Mouse (Mus musculus) layer of hippocampus, postnatal 25 days (tissue): ENCODE measurements around the gene Kdm1b. TPM values are rescaled to one million over a fixed set of nuclear protein-coding genes. Genes with fewer than 3 reads are reported as not detected.
A peak's percentile ranks its signal among the peaks of the same experiment; 100 is the strongest.

Experiments used
- DNase-seq, 2 experiments: peaks; one replicate each; pipeline ENCODE4 v3.0.0; 2022; ENCODE audit warnings: mixed read lengths in 2 of 2, low spot score in 1 of 2; ENCODE audit errors: extremely low spot score in 1 of 2
- total RNA-seq, 2 experiments: library from RNA; stranded (reverse); gene quantifications; 2 replicates each; pipeline ENCODE4 v1.2.3; 2021

Kdm1b gene
- total RNA-seq, 2 experiments from 2014 or later: 7.8 to 8.2 TPM

DNA sequence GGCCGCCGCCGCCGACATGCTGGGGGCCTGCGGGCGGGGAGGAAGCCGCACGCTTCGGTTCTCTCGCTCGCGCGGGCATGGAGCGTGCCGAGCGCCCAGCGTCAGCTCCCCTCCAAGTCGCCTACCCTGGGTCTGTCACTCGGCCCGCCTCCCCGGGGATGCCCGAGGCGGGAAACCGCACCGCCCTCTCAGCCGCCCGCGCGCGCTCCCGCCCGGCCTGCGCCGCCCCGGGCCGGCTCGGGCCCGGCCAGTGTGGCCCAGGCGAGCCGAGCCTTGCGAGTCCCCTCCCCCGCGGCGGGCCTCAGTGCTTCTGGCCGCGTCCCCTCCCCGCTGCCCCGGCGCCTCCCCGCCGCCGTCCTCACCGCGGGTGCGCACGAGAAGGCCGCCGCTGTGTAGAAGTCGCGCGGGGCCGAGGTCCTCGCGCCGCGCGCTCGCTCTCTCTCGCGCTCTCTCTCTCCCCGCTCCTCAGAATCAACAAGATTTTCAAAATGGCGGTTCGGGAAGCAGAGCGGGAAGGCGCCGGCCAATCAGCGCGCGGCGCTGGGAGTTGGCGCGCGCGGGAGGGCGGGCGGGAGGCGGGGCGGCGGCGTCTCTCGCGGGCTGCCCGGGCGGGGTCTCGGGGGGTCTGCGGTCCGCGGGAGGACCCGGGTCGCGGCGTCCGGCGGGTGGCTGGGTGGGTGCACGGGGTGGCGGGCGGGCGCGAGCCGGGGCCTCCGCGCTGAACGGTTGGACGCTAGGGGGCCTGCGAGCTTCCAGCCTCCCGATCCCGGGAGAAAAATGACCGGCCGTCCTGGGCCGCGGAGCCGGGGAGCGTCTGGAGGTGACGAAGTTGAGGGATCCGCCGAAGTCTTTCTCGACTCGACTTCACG is 62.6 kb downstream of the Kdm1b start, which contains the start of gene Dek:
TSS of gene Dek (minus strand) at position 491 of the 869 bp plus-strand sequence.
- peak; percentile 64 to 81 for DNase-seq

DNA sequence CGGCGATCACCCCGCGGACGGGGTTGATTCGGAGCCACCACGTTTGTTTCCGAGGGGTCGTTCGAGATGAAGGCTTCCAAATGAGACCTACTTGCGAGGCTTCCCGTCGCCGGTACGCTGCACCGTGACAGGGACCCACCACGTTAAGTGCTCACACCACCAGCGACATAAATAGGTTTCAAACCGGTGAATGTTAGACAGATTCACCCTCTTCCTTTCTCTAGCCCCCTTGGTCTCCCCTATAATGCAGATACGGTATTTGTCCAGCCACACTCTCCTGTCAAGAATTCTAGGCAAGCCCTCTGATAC is 63.2 kb downstream of the Kdm1b start:
- DNase-seq: no peak

DNA sequence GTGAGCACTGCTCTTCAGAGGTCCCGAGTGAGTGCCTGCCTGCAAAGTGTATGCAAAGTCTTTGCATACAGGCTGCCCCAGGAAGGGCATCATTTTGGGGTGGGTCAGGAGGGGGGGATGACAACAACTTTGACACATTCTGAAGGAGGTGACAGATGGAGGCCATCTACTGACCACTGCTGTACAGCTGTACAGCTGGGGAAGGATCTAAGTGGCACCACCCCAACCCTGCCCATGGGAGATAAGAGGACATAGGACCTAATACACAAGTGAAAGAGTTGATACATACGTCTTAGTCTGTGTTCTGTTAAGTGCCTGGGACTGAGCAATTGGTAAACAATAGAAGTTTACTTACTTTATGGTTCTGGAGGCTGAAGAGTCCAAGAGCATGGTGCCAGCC is 65.9 kb downstream of the Kdm1b start:
- DNase-seq: no peak

DNA sequence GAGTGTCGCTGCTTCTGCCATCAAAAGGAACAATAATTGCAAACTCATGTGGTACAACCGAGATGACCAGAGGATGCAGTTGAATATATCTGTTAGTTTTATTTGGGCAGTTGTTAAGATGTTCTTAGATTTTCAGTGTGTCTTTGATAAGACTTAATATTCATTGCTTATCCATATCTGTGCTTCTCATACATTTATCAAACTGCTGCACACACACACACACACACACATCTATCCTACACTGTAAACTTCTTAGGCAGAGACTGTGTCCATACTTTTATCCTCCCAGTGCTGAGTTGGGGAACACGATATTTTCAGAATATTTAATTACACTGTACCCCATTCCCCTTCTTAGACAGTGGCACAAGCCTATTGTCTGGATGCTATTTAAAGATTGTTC is 67.9 kb downstream of the Kdm1b start:
- no peak for DNase-seq

DNA sequence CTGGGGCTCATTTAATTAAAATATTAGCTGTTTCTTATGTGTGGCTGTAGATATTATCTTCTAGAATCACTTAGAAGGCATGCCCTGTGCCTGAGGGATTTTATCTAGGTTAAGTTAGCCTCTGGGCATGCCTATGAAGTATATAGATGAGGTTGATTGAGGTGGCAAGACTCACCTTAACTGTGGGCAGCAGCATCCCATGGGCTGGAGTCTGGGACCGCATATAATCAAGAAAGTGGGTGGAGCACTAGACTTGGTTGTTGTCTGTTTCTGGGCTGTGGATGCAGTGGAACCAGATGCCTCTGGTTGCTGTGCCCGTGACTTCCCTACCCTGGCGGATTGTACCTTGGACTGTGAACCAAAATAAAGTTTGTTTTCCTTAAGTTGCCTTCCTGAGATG is 68.8 kb downstream of the Kdm1b start:
- DNase-seq: no peak

DNA sequence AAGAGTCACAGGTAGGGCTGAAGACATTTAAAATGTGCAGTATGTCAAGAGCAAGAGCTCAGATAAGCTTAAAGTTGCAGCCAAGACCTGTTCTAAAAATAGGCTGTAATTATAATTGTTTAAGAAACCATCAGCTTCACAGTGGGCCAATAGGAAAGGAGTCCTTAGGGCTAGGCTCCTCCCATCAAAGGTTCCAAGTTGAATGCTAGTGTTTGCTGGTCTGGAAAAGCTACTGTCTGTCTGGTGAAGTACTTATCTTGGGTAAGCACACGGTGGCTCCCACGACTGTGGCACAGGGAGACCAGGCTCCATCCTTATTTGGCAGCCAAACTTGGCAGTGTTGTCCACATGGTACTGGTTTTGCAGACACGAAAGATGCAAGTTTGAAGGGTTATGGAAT is 69.6 kb downstream of the Kdm1b start:
- no peak for DNase-seq

DNA sequence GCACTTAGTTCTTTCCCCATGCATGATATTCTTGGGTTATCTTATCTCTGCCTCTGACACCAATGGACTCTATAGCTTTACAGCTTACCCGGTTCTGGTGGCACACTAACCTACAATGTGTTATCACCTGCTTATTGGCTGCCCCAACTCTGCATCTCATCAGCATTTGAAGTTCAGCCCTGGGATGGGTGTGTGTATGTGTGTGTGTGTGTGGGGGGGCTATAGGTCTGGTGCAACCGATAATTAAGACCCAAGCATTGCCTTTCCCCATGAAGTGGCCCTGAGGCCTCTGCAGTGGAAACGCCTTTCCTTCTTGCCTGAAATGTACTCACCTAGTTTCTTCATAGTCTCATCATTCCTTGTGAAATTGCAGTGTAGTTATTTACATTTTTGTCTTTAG is 72.7 kb downstream of the Kdm1b start:
- DNase-seq: no peak

DNA sequence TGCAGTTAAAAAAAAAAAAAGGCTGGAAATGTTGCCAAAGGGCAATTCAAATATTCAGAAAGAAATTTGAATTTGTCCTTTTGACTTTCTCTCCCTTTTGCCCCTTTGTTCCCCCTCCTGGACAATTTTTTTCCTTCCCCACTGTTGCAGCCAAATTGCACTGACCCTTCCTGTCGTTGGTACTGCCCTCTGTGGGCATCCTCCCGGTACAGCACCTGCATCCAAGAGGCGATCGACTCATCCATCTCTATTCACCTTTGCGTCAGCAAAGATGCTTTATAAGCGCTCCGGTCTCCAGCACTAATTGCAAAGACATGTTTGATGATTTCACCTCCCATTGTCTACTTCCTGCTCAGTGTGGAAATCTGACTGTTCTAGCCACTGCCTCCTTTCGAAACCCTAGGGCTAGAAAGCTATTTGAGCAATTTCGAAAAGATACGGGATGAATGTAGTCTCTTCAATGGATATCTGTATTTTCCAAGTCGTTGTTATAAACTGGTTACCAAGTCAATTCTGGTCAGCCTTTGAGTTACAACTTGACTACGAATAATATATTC is 78.1 kb downstream of the Kdm1b start:
- DNase-seq: no peak

DNA sequence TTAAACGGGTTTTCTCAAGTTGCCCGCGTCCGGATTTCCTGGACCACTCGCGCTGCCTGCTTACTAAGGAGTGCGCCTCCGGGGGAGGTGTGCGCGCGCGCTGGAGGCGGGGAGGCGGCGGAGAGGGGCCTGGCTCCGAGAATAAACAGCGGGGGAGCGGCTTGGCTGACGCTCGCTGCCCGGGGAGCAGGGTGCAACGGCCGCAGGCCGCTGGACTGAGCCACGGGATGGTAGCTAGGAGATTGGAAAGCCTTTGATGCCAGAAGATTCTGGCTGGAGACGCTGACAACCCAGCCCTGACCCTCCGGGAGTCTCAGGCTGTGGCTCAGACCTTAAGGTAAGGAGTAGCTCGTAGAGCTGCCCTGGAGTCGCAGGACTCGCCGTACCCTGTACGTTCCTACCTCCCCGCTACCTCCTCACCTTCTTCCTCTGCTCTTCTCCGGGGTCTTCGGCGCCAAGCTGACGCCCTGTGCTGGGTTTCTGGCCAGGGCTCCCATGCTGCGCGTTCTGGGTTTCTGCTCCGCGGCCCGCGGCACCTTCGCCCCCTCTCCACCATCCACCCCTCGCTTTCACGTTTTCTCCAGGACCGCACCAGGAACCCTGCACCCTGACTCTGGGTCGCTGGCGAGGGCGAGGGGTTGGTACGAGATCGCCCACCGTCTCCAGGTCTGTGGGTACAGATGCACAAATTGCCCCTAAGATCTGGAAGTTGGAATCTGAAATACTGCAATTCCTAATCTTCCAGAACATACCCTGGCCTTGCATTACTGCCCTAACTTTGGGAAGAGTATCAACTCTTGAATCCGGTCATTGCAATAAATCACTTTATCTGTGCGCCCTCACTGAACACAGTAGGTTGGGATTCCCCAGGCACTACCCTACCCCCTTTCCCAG is 79.5 kb downstream of the Kdm1b start, which contains the start of gene Rnf144b:
TSS of gene Rnf144b (plus strand) at position 120 of the 894 bp plus-strand sequence.
- peak; percentile 22 to 38 for DNase-seq

DNA sequence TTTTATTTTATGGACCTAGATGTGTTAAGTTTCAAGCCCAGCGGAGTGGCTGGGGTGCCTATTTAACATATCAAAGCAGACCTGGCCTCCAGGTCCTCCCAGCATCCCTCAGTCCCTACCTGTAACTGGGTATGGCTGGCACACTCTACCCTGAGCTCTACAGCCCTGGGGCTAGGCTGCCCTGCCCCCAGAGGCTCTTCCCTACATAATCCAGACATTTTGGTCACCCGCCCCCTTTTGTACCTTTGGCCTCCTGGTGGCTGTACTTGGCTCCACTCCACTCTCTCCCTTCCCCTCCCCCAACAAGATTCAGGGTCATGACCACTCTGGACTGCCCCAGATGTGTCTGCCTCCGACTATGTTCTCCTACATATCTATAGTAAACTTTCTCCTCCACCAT is 81.2 kb downstream of the Kdm1b start:
- DNase-seq: no peak

DNA sequence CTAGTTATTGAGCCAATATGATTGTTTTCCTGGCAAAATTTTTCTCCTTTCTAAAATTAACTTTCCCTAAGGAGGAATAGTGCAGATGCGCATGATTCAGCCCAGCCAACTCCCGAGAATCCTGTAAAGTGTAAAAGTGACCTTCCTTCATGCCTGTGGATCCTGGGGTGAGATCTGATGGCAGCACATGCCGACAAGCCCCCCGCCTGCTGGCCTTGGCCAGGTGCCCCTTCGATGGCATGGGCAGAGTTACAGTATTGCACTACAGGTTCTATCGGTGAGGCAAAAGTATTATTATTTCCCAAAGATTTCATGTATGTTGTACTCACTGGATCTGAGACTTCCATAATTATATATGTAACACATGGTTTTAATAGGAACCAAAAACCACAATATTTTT is 81.7 kb downstream of the Kdm1b start:
- DNase-seq: no peak

DNA sequence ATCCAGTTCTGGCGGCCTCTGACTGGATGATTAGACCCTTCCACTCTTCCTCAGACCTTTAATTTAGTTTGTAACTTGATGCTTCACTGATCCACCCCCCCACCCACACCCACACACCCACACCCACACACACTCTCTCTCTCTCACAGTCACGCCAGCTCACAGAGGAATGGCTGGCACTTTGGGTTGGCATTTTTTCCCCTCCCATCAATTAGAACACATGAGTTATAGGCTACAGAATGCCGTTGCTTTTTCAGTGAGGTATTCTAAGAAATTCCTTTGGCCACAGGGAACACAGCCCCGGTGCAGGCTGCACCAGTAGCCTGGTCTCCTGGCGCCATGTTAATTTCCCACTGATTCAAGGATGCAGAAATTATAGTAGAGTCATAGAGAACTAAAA is 82.3 kb downstream of the Kdm1b start:
- no peak for DNase-seq

DNA sequence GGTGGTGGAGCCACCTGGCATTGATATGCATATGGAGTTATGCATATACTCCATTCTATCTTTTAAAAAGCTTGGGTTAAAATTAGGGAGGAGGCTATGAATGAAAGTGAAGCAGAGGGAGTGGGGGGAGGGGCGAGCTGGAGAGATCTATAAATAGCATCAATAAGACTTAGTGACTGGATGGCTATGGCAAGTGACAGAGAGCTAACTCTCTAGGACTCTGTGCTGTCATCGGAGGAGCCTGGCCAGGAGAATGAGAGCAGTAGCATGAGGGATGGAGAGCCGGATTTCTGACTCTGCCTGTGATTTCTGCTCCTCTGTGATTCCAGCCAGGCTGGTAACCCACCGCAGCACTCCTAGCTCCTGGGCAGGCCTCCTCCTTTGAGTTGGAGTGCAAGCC is 85.8 kb downstream of the Kdm1b start:
- DNase-seq: no peak

DNA sequence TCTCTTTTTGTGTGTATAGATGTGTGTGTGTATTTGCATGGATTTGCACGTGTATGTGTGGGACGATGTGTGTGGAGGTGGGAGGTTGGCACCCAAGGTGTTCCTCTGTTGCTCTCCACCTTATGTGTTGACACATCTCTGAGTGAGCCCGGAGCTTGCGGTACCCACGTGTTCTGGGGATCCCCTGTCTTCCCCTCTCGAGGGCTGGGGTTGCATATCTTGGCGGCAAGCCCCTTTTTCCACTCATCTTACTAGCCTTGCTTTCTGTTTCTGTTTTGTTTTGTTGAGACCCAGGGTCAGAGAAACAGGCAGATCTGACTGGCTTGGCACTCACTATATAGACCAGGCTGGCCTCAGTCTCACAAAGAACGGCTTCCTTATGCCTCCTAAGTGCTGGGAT is 89.8 kb downstream of the Kdm1b start:
- DNase-seq: no peak

DNA sequence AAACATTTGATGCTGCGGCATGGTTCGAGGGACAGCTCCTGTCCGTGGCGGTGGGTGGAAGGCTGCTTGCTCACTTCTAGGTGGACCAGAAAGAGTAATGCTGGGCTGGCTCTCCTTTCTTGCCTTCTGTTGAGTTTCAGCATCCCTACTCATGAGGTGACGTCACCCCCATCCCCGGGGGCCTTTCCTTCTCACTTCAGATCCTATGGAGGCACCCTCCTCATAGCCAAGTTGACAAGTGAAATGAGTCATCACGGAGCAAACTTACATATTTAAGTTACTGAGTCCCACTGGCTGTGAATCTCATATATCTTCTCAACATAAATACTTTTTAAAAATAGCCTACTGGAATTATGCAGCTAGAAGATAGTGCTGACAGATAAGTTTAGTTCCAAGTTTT is 91.5 kb downstream of the Kdm1b start:
- no peak for DNase-seq

Other genes starting within 250 kb of the Kdm1b start
- gene Kif13a, start 113.6 kb upstream of the Kdm1b start, total RNA-seq: 10 to 100 TPM; 17.5 to 21.9 TPM
- 10 to 100 TPM; 17.4 to 20.6 TPM for gene Nhlrc1, start 28.6 kb upstream of the Kdm1b start, total RNA-seq
- gene Tpmt, start 1.2 kb downstream of the Kdm1b start, total RNA-seq: 10 to 100 TPM in 1 of 2 experiments, 1 to 10 TPM in 1; 8.4 to 10.1 TPM
- gene Dek, start 62.7 kb downstream of the Kdm1b start, total RNA-seq: 10 to 100 TPM; 42.1 to 45.6 TPM
- gene Rnf144b, start 79.2 kb downstream of the Kdm1b start, total RNA-seq: 10 to 100 TPM in 1 of 2 experiments, 1 to 10 TPM in 1; 9.8 to 10.7 TPM